Mouse (Mus musculus) left cerebral cortex, postnatal 10 days (tissue): ENCODE data around the gene 1600014C23Rik. TPM values are rescaled to one million over a fixed set of nuclear protein-coding genes. Genes with fewer than 3 reads are reported as not detected.

ENCODE experiments used
- DNase-seq, 2 experiments: peaks; one replicate each; pipeline ENCODE4 v3.0.0; 2021 to 2022; ENCODE audit warnings: low spot score in 2 of 2, mixed read lengths in 1 of 2; ENCODE audit errors: extremely low spot score in 1 of 2
- intact Hi-C: fragments of 180-260 bp; cut with DNase I; formaldehyde crosslinking; loops from one replicate; pipeline ENCODE4 v1.15.1; 2025
- total RNA-seq, 2 experiments: library from RNA; stranded (reverse); gene quantifications; 2 replicates each; pipeline ENCODE4 v1.2.3; 2021

Gene 1600014C23Rik
- total RNA-seq, 2 experiments from 2014 or later = not detected

- DNase-seq = peak in 1 of 2 experiments; percentile 69
- intact Hi-C loops = loop anchor here (10.0 kb wide), 1 partner anchor 432 kb away; the partner anchor contains the start of gene Gtpbp2
Measured at GRCm38 (mm10) chr17:45733038-45733734, 458 bp downstream of the 1600014C23Rik start.

- peak; percentile 84 to 86 for DNase-seq
- intact Hi-C loops = loop anchor here (1.0 to 10.0 kb wide), 3 partner anchors 301 to 433 kb away; partner anchors contain the start of genes Gtpbp2 and Vegfa
Measured at GRCm38 (mm10) chr17:45731172-45731864, 2.3 kb downstream of the 1600014C23Rik start.

- intact Hi-C loops = loop anchor here (1.0 to 10.0 kb wide), 3 partner anchors 302 to 434 kb away; partner anchors contain the start of genes Gtpbp2 and Vegfa
- no peak for DNase-seq
Measured at GRCm38 (mm10) chr17:45730696-45731095, 2.9 kb downstream of the 1600014C23Rik start.

- peak in 1 of 2 experiments; percentile 23 for DNase-seq
Measured at GRCm38 (mm10) chr17:45729387-45729786, 4.3 kb downstream of the 1600014C23Rik start.

GRCm38 (mm10) chr17:45727983-45728723 is 5.5 kb downstream of the 1600014C23Rik start:
- no peak for DNase-seq
- intact Hi-C loops = no loop called here

More at GRCm38 (mm10) chr17:45729387-45729786, 4.3 kb downstream of the 1600014C23Rik start:
- intact Hi-C loops = no loop called here

GRCm38 (mm10) chr17:45727481-45727880 is 6.2 kb downstream of the 1600014C23Rik start:
- intact Hi-C loops = no loop called here
- no peak for DNase-seq

GRCm38 (mm10) chr17:45726249-45726648 is 7.4 kb downstream of the 1600014C23Rik start:
- no peak for DNase-seq
- intact Hi-C loops = no loop called here

GRCm38 (mm10) chr17:45724574-45724921 is 9.1 kb downstream of the 1600014C23Rik start:
- DNase-seq = no peak
- intact Hi-C loops = loop anchor here (5.0 kb wide), 1 partner anchor 47 kb away; no protein-coding TSS in a partner anchor

- DNase-seq = peak; percentile 77 to 83
- intact Hi-C loops = loop anchor here (5.0 kb wide), 1 partner anchor 47 kb away; no protein-coding TSS in a partner anchor
Measured at GRCm38 (mm10) chr17:45723732-45724573, 9.7 kb downstream of the 1600014C23Rik start.

GRCm38 (mm10) chr17:45718323-45718722 is 15.3 kb downstream of the 1600014C23Rik start:
- peak; percentile 79 to 80 for DNase-seq
- intact Hi-C loops = loop anchor here (2.0 kb wide), 1 partner anchor 56 kb away; no protein-coding TSS in a partner anchor

- DNase-seq = no peak
- intact Hi-C loops = no loop called here
Measured at GRCm38 (mm10) chr17:45711525-45711924, 22.1 kb downstream of the 1600014C23Rik start.

- intact Hi-C loops = no loop called here
- no peak for DNase-seq
Measured at GRCm38 (mm10) chr17:45710407-45710806, 23.2 kb downstream of the 1600014C23Rik start.

GRCm38 (mm10) chr17:45709829-45710228 is 23.8 kb downstream of the 1600014C23Rik start:
- intact Hi-C loops = no loop called here

GRCm38 (mm10) chr17:45708179-45708578 is 25.5 kb downstream of the 1600014C23Rik start:
- no peak for DNase-seq
- intact Hi-C loops = no loop called here

More at GRCm38 (mm10) chr17:45709829-45710228, 23.8 kb downstream of the 1600014C23Rik start:
- DNase-seq = no peak

GRCm38 (mm10) chr17:45707376-45707775 is 26.3 kb downstream of the 1600014C23Rik start:
- DNase-seq = no peak
- intact Hi-C loops = no loop called here

- DNase-seq = no peak
- intact Hi-C loops = no loop called here
Measured at GRCm38 (mm10) chr17:45706796-45707195, 26.8 kb downstream of the 1600014C23Rik start.

- intact Hi-C loops = no loop called here
- DNase-seq = no peak
Measured at GRCm38 (mm10) chr17:45703187-45703586, 30.5 kb downstream of the 1600014C23Rik start.

GRCm38 (mm10) chr17:45702254-45702653 is 31.4 kb downstream of the 1600014C23Rik start:
- intact Hi-C loops = no loop called here
- no peak for DNase-seq
